Comparison of ENCODE assay signal across 31 mouse cellular contexts in the genomic region with DNA sequence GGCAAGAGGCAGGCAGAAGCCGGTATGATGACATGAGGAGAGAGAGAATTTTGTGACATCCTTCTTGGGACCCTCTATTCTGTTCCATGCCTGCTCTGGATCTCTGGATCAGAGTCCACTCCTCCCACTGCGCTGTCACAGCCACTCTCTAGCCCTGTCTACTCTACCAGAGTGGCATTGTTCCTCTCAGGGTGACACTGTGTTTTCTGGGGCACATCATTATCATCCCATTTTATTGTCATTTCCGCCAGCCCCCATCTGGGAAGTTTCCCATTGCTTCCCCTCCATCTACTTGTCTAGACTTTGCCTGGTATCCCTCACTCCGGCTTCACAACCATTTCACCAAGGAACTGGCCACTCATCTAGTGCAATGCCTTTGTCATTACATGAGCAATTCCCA.
"Had no signal": no experiment of that assay in that cellular context is flagged by ENCODE, and none has a peak within 500 bp of the region (broad histone marks: within the 10 kb centered on the region; RNA-seq: fewer than 3 reads in every experiment).

No protein-coding gene starts in this region.

- H3K4me3 ChIP-seq: limb, embryonic 10.5 days; limb, embryonic 12.5 days; limb, embryonic 13.5 days; limb, embryonic 15.5 days; liver, embryonic 12.5 days; liver, embryonic 13.5 days; liver, embryonic 15.5 days; lung, embryonic 15.5 days; megakaryocyte, embryonic 14.5 days; midbrain, embryonic 10.5 days; midbrain, embryonic 12.5 days; midbrain, embryonic 13.5 days; midbrain, embryonic 15.5 days; myocyte had no signal

- H3K27me3 ChIP-seq: limb, embryonic 12.5 days; limb, embryonic 13.5 days; limb, embryonic 15.5 days; liver, embryonic 12.5 days; liver, embryonic 13.5 days; liver, embryonic 15.5 days; lung, embryonic 15.5 days; megakaryocyte, embryonic 14.5 days; midbrain, embryonic 12.5 days; midbrain, embryonic 13.5 days; midbrain, embryonic 15.5 days had no signal

- H3K4me2 ChIP-seq: limb, embryonic 12.5 days; limb, embryonic 13.5 days; limb, embryonic 15.5 days; liver, embryonic 11.5 days; liver, embryonic 12.5 days; liver, embryonic 13.5 days; liver, embryonic 15.5 days; lung, embryonic 14.5 days; lung, embryonic 15.5 days; midbrain, embryonic 11.5 days; midbrain, embryonic 12.5 days; midbrain, embryonic 13.5 days; midbrain, embryonic 15.5 days had no signal

- ATAC-seq: liver, embryonic 12.5 days; liver, postnatal 0 days; lung, postnatal 0 days; midbrain, embryonic 13.5 days; midbrain, embryonic 15.5 days; midbrain, embryonic 16.5 days had no signal

- H3K9ac ChIP-seq: limb, embryonic 12.5 days; limb, embryonic 13.5 days; limb, embryonic 15.5 days; liver, embryonic 12.5 days; liver, embryonic 13.5 days; liver, embryonic 14.5 days; liver, embryonic 15.5 days; liver, postnatal 0 days; lung, embryonic 14.5 days; lung, embryonic 15.5 days; midbrain, embryonic 12.5 days; midbrain, embryonic 13.5 days; midbrain, embryonic 15.5 days had no signal

- DNase-seq: left cerebral cortex, postnatal 4 days; liver; liver, embryonic 13.5 days; liver, postnatal 0 days; lung, adult 18-20 months; lung, adult 2 months; lung, embryonic 14.5 days; lung, postnatal 10 days; lung, postnatal 14 days; lung, postnatal 36 days; lung, postnatal 4 days; midbrain, embryonic 14.5 days had no signal

- H3K36me3 ChIP-seq: limb, embryonic 10.5 days; limb, embryonic 12.5 days; limb, embryonic 13.5 days; limb, embryonic 15.5 days; liver, embryonic 12.5 days; liver, embryonic 13.5 days; liver, embryonic 15.5 days; lung, embryonic 15.5 days; midbrain, embryonic 10.5 days; midbrain, embryonic 12.5 days; midbrain, embryonic 13.5 days; midbrain, embryonic 15.5 days had no signal

- H3K4me1 ChIP-seq: limb, embryonic 12.5 days; limb, embryonic 13.5 days; limb, embryonic 15.5 days; liver, embryonic 12.5 days; liver, embryonic 13.5 days; liver, embryonic 15.5 days; lung, embryonic 15.5 days; midbrain, embryonic 10.5 days; midbrain, embryonic 12.5 days had no signal

- H3K9me3 ChIP-seq: limb, embryonic 10.5 days; limb, embryonic 12.5 days; limb, embryonic 13.5 days; limb, embryonic 15.5 days; liver, embryonic 12.5 days; liver, embryonic 13.5 days; liver, embryonic 15.5 days; lung, embryonic 15.5 days; megakaryocyte, embryonic 14.5 days; midbrain, embryonic 10.5 days; midbrain, embryonic 12.5 days; midbrain, embryonic 13.5 days; midbrain, embryonic 15.5 days had no signal

- H3K27ac ChIP-seq: limb, embryonic 10.5 days; limb, embryonic 12.5 days; limb, embryonic 13.5 days; limb, embryonic 15.5 days; liver, embryonic 12.5 days; liver, embryonic 13.5 days; liver, embryonic 14.5 days; liver, embryonic 15.5 days; lung, embryonic 15.5 days; macrophage; midbrain, embryonic 10.5 days; midbrain, embryonic 12.5 days; midbrain, embryonic 15.5 days had no signal
